Mouse (Mus musculus) CH12.LX (cell line): Measurements from ENCODE around the gene Catsper2.

Source experiments
- CTCF ChIP-seq, 2 experiments: IDR thresholded peaks in 1 of 2; conservative IDR thresholded peaks in 1 of 2; 2 replicates each; pipeline ENCODE4 v1.5.1; 2011 to 2012; ENCODE audit warnings: low read depth in 2 of 2, low read length in 2 of 2, improper control_type of control experiment in 1 of 2, inconsistent platforms in 1 of 2, mild to moderate bottlenecking in 1 of 2, moderate library complexity in 1 of 2
- E2F4 ChIP-seq: IDR thresholded peaks from 2 replicates; pipeline ENCODE4 v1.6.1; 2011; ENCODE audit warnings: low read depth, low read length, improper control_type of control experiment; ENCODE audit not compliant: insufficient replicate concordance
- EP300 ChIP-seq: IDR thresholded peaks from 2 replicates; pipeline ENCODE4 v1.6.1; 2011; ENCODE audit warnings: low read length, improper control_type of control experiment
- ETS1 ChIP-seq: conservative IDR thresholded peaks from 2 replicates; pipeline ENCODE4 v1.6.1; 2012; ENCODE audit warnings: low read depth, mild to moderate bottlenecking, inconsistent platforms, low read length, improper control_type of control experiment, moderate library complexity

- TF ChIP-seq ETS1 (no peak), CTCF (conservative IDR thresholded peaks at IDR 0.05 in 1 of 2, IDR thresholded peaks at IDR 0.05 in 1 of 2; ENCODE audit: low read depth in 2 of 2, low read length in 2 of 2) (no peak), EP300 (no peak), E2F4 (no peak)
Measured at GRCm38 (mm10) chr2:121357494-121357893, 56.1 kb downstream of the Catsper2 start, which contains the start of gene Ckmt1.
